Mouse (Mus musculus) cerebellum, adult 2 months (tissue): ENCODE measurements around the gene Gm8439. TPM values are rescaled to one million over a fixed set of nuclear protein-coding genes. Genes with fewer than 3 reads are reported as not detected.

Source experiments
- DNase-seq, 2 experiments: peaks; one replicate each; pipeline ENCODE4 v3.0.0; 2021
- H3K27ac ChIP-seq: fragments of 200-500 bp; 2 replicates; pipeline ENCODE4 v1.5.1; 2012; ENCODE audit warnings: low read length, control low read depth, inconsistent platforms; ENCODE audit not compliant: insufficient read depth
- H3K27me3 ChIP-seq: fragments of 200-500 bp; 2 replicates; pipeline ENCODE4 v1.6.1; 2012; ENCODE audit warnings: inconsistent platforms, mild to moderate bottlenecking, low read length, moderate library complexity; ENCODE audit not compliant: control insufficient read depth, insufficient read depth
- H3K4me1 ChIP-seq: fragments of 200-500 bp; 2 replicates; pipeline ENCODE4 v1.6.1; 2011; ENCODE audit warnings: low read length; ENCODE audit not compliant: control insufficient read depth, insufficient read depth
- H3K4me3 ChIP-seq: fragments of 200-500 bp; replicated peaks from 2 replicates; pipeline ENCODE3; 2011; ENCODE audit warnings: mild to moderate bottlenecking, low read depth, low read length, control low read depth; ENCODE audit not compliant: insufficient read depth
- CTCF ChIP-seq: fragments of 200-500 bp; IDR thresholded peaks from 2 replicates; pipeline ENCODE4 v1.5.1; 2011; ENCODE audit warnings: low read depth, mild to moderate bottlenecking, control low read depth, low read length, moderate library complexity, borderline replicate concordance; ENCODE audit not compliant: insufficient read depth
- POLR2A ChIP-seq: fragments of 200-500 bp; IDR thresholded peaks from 2 replicates; pipeline ENCODE4 v1.6.1; 2011; ENCODE audit warnings: low read length, control low read depth, borderline replicate concordance; ENCODE audit not compliant: insufficient read depth
- WGBS: fragments of 180-500 bp; shearing (Covaris S2); methylation state at CpG from one replicate; pipeline ENCODE4 v1.1.7; 2018; 5-methylcytosine and 5-hydroxymethylcytosine counted together
- polyA plus RNA-seq: library from polyadenylated mRNA; depleted of rRNA; stranded (reverse); fragments of >200 nt; gene quantifications from 2 replicates; pipeline ENCODE4 v1.2.3, GENCODE M21; 2012

The Gm8439 gene
- polyA plus RNA-seq, 1 experiment = not detected

GRCm38 (mm10) chr4:120570438-120571069, 18.0 kb upstream of the Gm8439 start:
- H3K4me1 ChIP-seq = no peaks in the 10 kb centered on the region
- TF ChIP-seq POLR2A = no peak
- no peak for TF ChIP-seq CTCF
- H3K27ac ChIP-seq = peak overlapping the region; percentile 65
- WGBS = under 1% methylated on average over 27 of the region's 27 CpGs
- DNase-seq = no peak
- no peaks in the 10 kb centered on the region for H3K27me3 ChIP-seq
- peak overlapping the region; percentile 68 for H3K4me3 ChIP-seq

- no peak for TF ChIP-seq CTCF
- TF ChIP-seq POLR2A = no peak
- Histone ChIP-seq H3K4me3 (no peak overlapping the region), H3K4me1 (no peaks in the 10 kb centered on the region), H3K27ac (no peak overlapping the region), H3K27me3 (no peaks in the 10 kb centered on the region)
- no peak for DNase-seq
- WGBS = 88% methylated on average over 3 of the region's 3 CpGs
These were observed 17.5 kb upstream of the Gm8439 start for GRCm38 (mm10) chr4:120571070-120571464.

GRCm38 (mm10) chr4:120571691-120572090, 16.9 kb upstream of the Gm8439 start:
- H3K4me1 ChIP-seq = no peaks in the 10 kb centered on the region
- H3K27me3 ChIP-seq = no peaks in the 10 kb centered on the region
- no peak for TF ChIP-seq POLR2A
- TF ChIP-seq CTCF = no peak
- DNase-seq = no peak
- WGBS = 71% methylated on average over 3 of the region's 3 CpGs
- no peak overlapping the region for H3K27ac ChIP-seq
- H3K4me3 ChIP-seq = no peak overlapping the region

GRCm38 (mm10) chr4:120580894-120581293, 7.7 kb upstream of the Gm8439 start:
- Histone ChIP-seq H3K4me1 (no peaks in the 10 kb centered on the region), H3K4me3 (no peak overlapping the region), H3K27me3 (no peaks in the 10 kb centered on the region), H3K27ac (no peak overlapping the region)
- DNase-seq = no peak
- TF ChIP-seq CTCF = no peak
- no peak for TF ChIP-seq POLR2A
- WGBS = 84% methylated on average over 5 of the region's 5 CpGs

- no peak for TF ChIP-seq POLR2A
- TF ChIP-seq CTCF = no peak
- H3K4me3 ChIP-seq = no peak overlapping the region
- 88% methylated on average over 9 of the region's 9 CpGs for WGBS
- H3K27me3 ChIP-seq = no peaks in the 10 kb centered on the region
- no peak overlapping the region for H3K27ac ChIP-seq
- DNase-seq = no peak
- H3K4me1 ChIP-seq = no peaks in the 10 kb centered on the region
These were observed 6.8 kb upstream of the Gm8439 start for GRCm38 (mm10) chr4:120581711-120582110.

- Histone ChIP-seq H3K27ac (no peak overlapping the region), H3K4me1 (peaks cover 6% of the 10 kb centered on the region), H3K4me3 (no peak overlapping the region), H3K27me3 (no peaks in the 10 kb centered on the region)
- 68% methylated on average over 1 of the region's 1 CpGs for WGBS
- no peak for DNase-seq
- TF ChIP-seq POLR2A = no peak
- TF ChIP-seq CTCF = no peak
These were observed 1.6 kb upstream of the Gm8439 start for GRCm38 (mm10) chr4:120586986-120587385.

GRCm38 (mm10) chr4:120589070-120589469, 525 bp downstream of the Gm8439 start:
- DNase-seq = no peak
- H3K27me3 ChIP-seq = no peaks in the 10 kb centered on the region
- no peak overlapping the region for H3K27ac ChIP-seq
- no peak for TF ChIP-seq CTCF
- TF ChIP-seq POLR2A = no peak
- WGBS = 44% methylated on average over 3 of the region's 3 CpGs
- H3K4me3 ChIP-seq = no peak overlapping the region
- peaks cover 6% of the 10 kb centered on the region for H3K4me1 ChIP-seq

- peak; percentile 78 to 81 for DNase-seq
- Histone ChIP-seq H3K4me3 (peak overlapping the region; percentile 30), H3K4me1 (peaks cover 6% of the 10 kb centered on the region), H3K27me3 (no peaks in the 10 kb centered on the region), H3K27ac (peak overlapping the region; percentile 58)
- TF ChIP-seq CTCF = peak; percentile 99
- TF ChIP-seq POLR2A = no peak
- 24% methylated on average over 5 of the region's 5 CpGs for WGBS
These were observed 1.4 kb downstream of the Gm8439 start for GRCm38 (mm10) chr4:120589815-120590422.
